8 mouse cellular contexts compared by ENCODE assay signal in the genomic region with DNA sequence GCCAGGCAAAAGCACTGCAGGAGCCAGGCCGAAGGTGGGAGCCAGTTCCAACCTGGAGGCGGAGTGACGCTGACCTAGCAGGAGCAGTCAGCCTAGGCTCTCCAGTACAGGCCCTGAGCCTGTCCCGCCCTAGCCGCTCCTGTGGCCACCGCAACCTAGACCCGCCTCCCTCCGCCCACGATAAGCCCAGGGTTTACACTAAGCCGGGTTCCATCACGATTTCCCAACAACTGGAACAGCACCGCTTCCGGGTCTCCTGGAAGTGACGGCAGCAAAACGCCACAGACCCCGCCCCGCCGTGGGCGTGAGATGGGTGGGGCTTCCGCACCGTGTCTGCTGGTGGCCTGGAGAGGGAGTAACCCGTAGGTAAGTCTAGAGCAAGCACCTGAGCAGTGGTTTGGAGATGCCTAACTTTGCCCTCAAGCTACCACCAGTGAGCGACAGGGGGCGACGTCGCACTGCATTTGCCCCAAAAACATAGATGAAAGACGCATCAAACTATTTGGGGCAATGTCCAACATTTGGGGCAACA. TPM values are rescaled to one million over a fixed set of nuclear protein-coding genes. Genes with fewer than 3 reads are reported as not detected.
DNase-seq lines count a peak whose midpoint lies in the region; ATAC-seq and TF ChIP-seq lines count a peak whose summit lies in the region.

No protein-coding gene starts in this region.

- peak; percentile 88 for ATAC-seq in Patski
- peak; percentile 80 for ATAC-seq in hindbrain, embryonic 13.5 days (ENCODE audit: low FRiP score)

- H3K27ac ChIP-seq in hindbrain, embryonic 13.5 days: peak overlapping the region; percentile 68

- H3K27me3 ChIP-seq in Patski: no peaks in the 10 kb centered on the region
- H3K27me3 ChIP-seq in hindbrain, embryonic 13.5 days: no peaks in the 10 kb centered on the region

- H3K4me3 ChIP-seq in hindbrain, embryonic 13.5 days: peak overlapping the region; percentile 92

- TF ChIP-seq CTCF in Patski (IDR thresholded peaks at IDR 0.05): no peak

- POLR2A ChIA-PET in Patski (lab: Charles Lee): interaction anchor here (0.6 kb wide), 1 partner anchor 497 kb away, joined by 3 read pairs; no protein-coding TSS in a partner anchor

- H3K4me2 ChIP-seq in hindbrain, embryonic 13.5 days: peak overlapping the region; percentile 97

- CTCF ChIA-PET in Patski (lab: Charles Lee): interaction anchor here (1.2 to 1.3 kb wide), 2 partner anchors 51 to 91 kb away, joined by 3 to 6 read pairs; no protein-coding TSS in a partner anchor

- peak; percentile 75 for DNase-seq in Patski (ENCODE audit: low read depth, low spot score)
- peak; percentile 92 to 93 for DNase-seq in cerebellum, postnatal 14 days
- peak; percentile 89 to 90 for DNase-seq in frontal cortex, postnatal 14 days (ENCODE audit: low spot score in 2 of 2)
- DNase-seq in layer of hippocampus, postnatal 25 days (ENCODE audit: extremely low spot score in 1 of 2, low spot score in 1 of 2): peak; percentile 86
- peak; percentile 98 for DNase-seq in lung, postnatal 25 days (ENCODE audit: low spot score)
- peak; percentile 91 for DNase-seq in retina, embryonic 14.5 days (ENCODE audit: low spot score)
- DNase-seq in thymus, postnatal 4 days: peak; percentile 96

- under 1% methylated on average over 27 of the region's 27 CpGs for WGBS in hindbrain, embryonic 13.5 days

- H3K9me3 ChIP-seq in hindbrain, embryonic 13.5 days: no peaks in the 10 kb centered on the region

- in situ Hi-C loops in Patski (cut with MboI; ENCODE audit: low pct_unique_long_range_greater_than_20kb): loop anchor here (10.0 kb wide), 2 partner anchors 603 to 723 kb away; no protein-coding TSS in a partner anchor

- peaks cover 37% of the 10 kb centered on the region for H3K36me3 ChIP-seq in hindbrain, embryonic 13.5 days

- peak overlapping the region; percentile 89 for H3K9ac ChIP-seq in hindbrain, embryonic 13.5 days

- peaks cover 74% of the 10 kb centered on the region for H3K4me1 ChIP-seq in hindbrain, embryonic 13.5 days (replicated peaks)

RNA-seq across cellular contexts. Expression of a gene that starts 1.8 kb away (rescaled TPM):
- polyA plus RNA-seq in Patski (2021): 187 TPM
- 401 and 406 TPM in 2 replicates for polyA plus RNA-seq in hindbrain, embryonic 13.5 days (2015; fragmentation: Nextera tagmentation; extraction: Ambion mirVana)
- 100 to 1,000 TPM; 327 to 334 TPM for total RNA-seq in layer of hippocampus, postnatal 25 days (2021)

RNA-seq across cellular contexts. Expression of a gene that starts 6.1 kb away (rescaled TPM):
- not detected for polyA plus RNA-seq in Patski (2021)
- polyA plus RNA-seq in hindbrain, embryonic 13.5 days (2015; fragmentation: Nextera tagmentation; extraction: Ambion mirVana): not detected in 2 replicates
- not detected for total RNA-seq in layer of hippocampus, postnatal 25 days (2021)

RNA-seq across cellular contexts. Expression of a gene that starts 6.7 kb away (rescaled TPM):
- polyA plus RNA-seq in Patski (2021): 17.8 TPM
- polyA plus RNA-seq in hindbrain, embryonic 13.5 days (2015; fragmentation: Nextera tagmentation; extraction: Ambion mirVana): 12.0 and 13.8 TPM in 2 replicates
- total RNA-seq in layer of hippocampus, postnatal 25 days (2021): 10 to 100 TPM; 15.4 to 20.6 TPM

RNA-seq across cellular contexts. Expression of a gene that starts 23.7 kb away (rescaled TPM):
- 20.2 TPM for polyA plus RNA-seq in Patski (2021)
- 21.5 and 23.0 TPM in 2 replicates for polyA plus RNA-seq in hindbrain, embryonic 13.5 days (2015; fragmentation: Nextera tagmentation; extraction: Ambion mirVana)
- total RNA-seq in layer of hippocampus, postnatal 25 days (2021): 10 to 100 TPM; 20.9 to 24.2 TPM

RNA-seq across cellular contexts. Expression of a gene that starts 27.6 kb away (rescaled TPM):
- not detected for polyA plus RNA-seq in Patski (2021)
- polyA plus RNA-seq in hindbrain, embryonic 13.5 days (2015; fragmentation: Nextera tagmentation; extraction: Ambion mirVana): not detected in 2 replicates
- not detected for total RNA-seq in layer of hippocampus, postnatal 25 days (2021)

Comparison
In these comparisons a context has a peak if more than half of its experiments do, and no peak if none do; other contexts are left out.
1. Peak in every context shown above with its lines: DNase-seq, ATAC-seq, H3K4me3 ChIP-seq and H3K27ac ChIP-seq.